Mouse (Mus musculus) urinary bladder, adult 2 months (tissue): Measurements from ENCODE around the gene Atp6v0e2. TPM values are rescaled to one million over a fixed set of nuclear protein-coding genes. Genes with fewer than 3 reads are reported as not detected.
"Not testable (repeated sequence)": the region's sequence is repeated elsewhere in the genome, so short reads cannot be mapped to it uniquely, and the experiment has no call there.

Experiments
- DNase-seq: peaks from one replicate; pipeline ENCODE4 v3.0.0; 2022; ENCODE audit warnings: low spot score
- polyA plus RNA-seq: library from polyadenylated mRNA; depleted of rRNA; stranded (reverse); fragments of >200 nt; gene quantifications from 2 replicates; pipeline ENCODE4 v1.2.3, GENCODE M21; 2012; rRNA removed

The Atp6v0e2 gene
- 50.0 and 56.9 TPM in 2 replicates for polyA plus RNA-seq

GRCm38 (mm10) chr6:48537105-48537954, at the start of gene Atp6v0e2:
Gene Atp6v0e2 (plus strand): TSS chr6:48537615.
- peak; percentile 63 for DNase-seq

GRCm38 (mm10) chr6:48487747-48488725, 49.4 kb upstream of the Atp6v0e2 start:
- DNase-seq = no peak

- no peak for DNase-seq
Measured at GRCm38 (mm10) chr6:48489741-48490140, 47.7 kb upstream of the Atp6v0e2 start.

- no peak for DNase-seq
Measured at GRCm38 (mm10) chr6:48491361-48491760, 46.1 kb upstream of the Atp6v0e2 start.

- DNase-seq = no peak
Measured at GRCm38 (mm10) chr6:48493136-48493730, 44.2 kb upstream of the Atp6v0e2 start.

GRCm38 (mm10) chr6:48497521-48497920, 39.9 kb upstream of the Atp6v0e2 start:
- no peak for DNase-seq

GRCm38 (mm10) chr6:48503847-48504240, 33.6 kb upstream of the Atp6v0e2 start:
- no peak for DNase-seq

- peak; percentile 58 for DNase-seq
Measured at GRCm38 (mm10) chr6:48504241-48504854, 33.1 kb upstream of the Atp6v0e2 start.

- DNase-seq = no peak
Measured at GRCm38 (mm10) chr6:48508087-48508486, 29.3 kb upstream of the Atp6v0e2 start.

GRCm38 (mm10) chr6:48510426-48510825, 27.0 kb upstream of the Atp6v0e2 start:
- no peak for DNase-seq

- no peak for DNase-seq
Measured at GRCm38 (mm10) chr6:48511861-48512260, 25.6 kb upstream of the Atp6v0e2 start.

GRCm38 (mm10) chr6:48524882-48525281, 12.5 kb upstream of the Atp6v0e2 start:
- DNase-seq = not testable (repeated sequence)

GRCm38 (mm10) chr6:48527901-48528300, 9.5 kb upstream of the Atp6v0e2 start:
- no peak for DNase-seq

- DNase-seq = no peak
Measured at GRCm38 (mm10) chr6:48529261-48529660, 8.2 kb upstream of the Atp6v0e2 start.

GRCm38 (mm10) chr6:48529871-48530440, 7.5 kb upstream of the Atp6v0e2 start:
- no peak for DNase-seq

- no peak for DNase-seq
Measured at GRCm38 (mm10) chr6:48530862-48531261, 6.6 kb upstream of the Atp6v0e2 start.

- no peak for DNase-seq
Measured at GRCm38 (mm10) chr6:48533475-48533874, 3.9 kb upstream of the Atp6v0e2 start.

GRCm38 (mm10) chr6:48534913-48535312, 2.5 kb upstream of the Atp6v0e2 start:
- DNase-seq = no peak

GRCm38 (mm10) chr6:48536091-48536490, 1.3 kb upstream of the Atp6v0e2 start:
- no peak for DNase-seq

- peak; percentile 21 for DNase-seq
Measured at GRCm38 (mm10) chr6:48538841-48539737, 1.7 kb downstream of the Atp6v0e2 start.
